Mouse (Mus musculus) limb, embryonic 12.5 days (tissue): ENCODE data around the gene Stx6. TPM values are rescaled to one million over a fixed set of nuclear protein-coding genes. Genes with fewer than 3 reads are reported as not detected.

ENCODE experiments used
- ATAC-seq: fragments of 200-750 bp; cut with Nextera tagmentation; 2 replicates; pipeline ENCODE4 v1.8.0; 2017; ENCODE audit warnings: low read depth, moderate TSS enrichment; ENCODE audit not compliant: insufficient number of reproducible peaks, insufficient read depth, low FRiP score, low TSS enrichment
- H3K27ac ChIP-seq: fragments of 300-500 bp; sonication (generic); 2 replicates; pipeline ENCODE4 v1.5.1; 2016; ENCODE audit warnings: mild to moderate bottlenecking, moderate library complexity
- H3K27me3 ChIP-seq: fragments of 300-500 bp; sonication (generic); 2 replicates; pipeline ENCODE4 v1.6.1; 2016; ENCODE audit warnings: mild to moderate bottlenecking, moderate library complexity
- H3K36me3 ChIP-seq: fragments of 300-500 bp; sonication (generic); 2 replicates; pipeline ENCODE4 v1.6.1; 2016; ENCODE audit warnings: mild to moderate bottlenecking, moderate library complexity
- H3K4me1 ChIP-seq: fragments of 300-500 bp; sonication (generic); replicated peaks from 2 replicates; pipeline ENCODE4 v1.6.1; 2016
- H3K4me2 ChIP-seq: fragments of 300-500 bp; sonication (generic); 2 replicates; pipeline ENCODE4 v1.6.1; 2016; ENCODE audit warnings: mild to moderate bottlenecking, moderate library complexity
- H3K4me3 ChIP-seq: fragments of 300-500 bp; sonication (generic); replicated peaks from 2 replicates; pipeline ENCODE4 v1.5.1; 2016; ENCODE audit warnings: mild to moderate bottlenecking
- H3K9ac ChIP-seq: fragments of 300-500 bp; sonication (generic); replicated peaks from 2 replicates; pipeline ENCODE4 v1.6.1; 2016; ENCODE audit warnings: mild to moderate bottlenecking, moderate library complexity
- H3K9me3 ChIP-seq: fragments of 300-500 bp; sonication (generic); 2 replicates; pipeline ENCODE4 v1.6.1; 2016; ENCODE audit warnings: mild to moderate bottlenecking, moderate library complexity
- WGBS: fragments of 180-500 bp; shearing (Covaris S2); methylation state at CpG from one replicate; pipeline ENCODE4 v1.1.7; 2016; 5-methylcytosine and 5-hydroxymethylcytosine counted together
- polyA plus RNA-seq: library from polyadenylated mRNA; unstranded; fragments of >200 nt; fragmentation: Nextera tagmentation; extraction: Ambion mirVana; gene quantifications from 2 replicates; pipeline ENCODE4 v1.2.1, GENCODE M21; 2016

Gene Stx6
- polyA plus RNA-seq, 1 experiment from 2014 or later, result 112 TPM

DNA sequence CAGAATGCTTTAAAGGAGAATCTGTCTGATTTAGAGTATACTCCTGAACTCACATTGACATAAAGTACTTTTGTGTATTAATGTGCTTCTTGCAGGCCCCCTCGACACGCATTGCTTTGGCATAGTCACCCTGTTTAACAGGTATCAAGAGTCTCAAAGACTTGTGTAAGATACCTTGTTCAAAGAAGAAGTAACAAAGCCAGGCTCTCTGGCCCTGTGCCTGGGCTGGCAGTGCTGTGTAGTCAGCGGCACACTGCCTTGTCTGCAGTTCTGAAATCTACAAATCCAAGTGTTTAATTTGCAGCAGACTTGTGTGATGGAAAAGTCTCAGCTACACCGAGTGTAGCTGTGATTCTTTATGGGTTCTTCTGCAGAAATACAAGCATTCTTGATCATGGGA, 38.2 kb downstream of the Stx6 start:
- Histone ChIP-seq H3K9ac (no peak overlapping the region), H3K4me2 (no peak overlapping the region), H3K9me3 (no peaks in the 10 kb centered on the region), H3K36me3 (peaks cover 92% of the 10 kb centered on the region), H3K4me1 (peaks cover 4% of the 10 kb centered on the region; the same call in 1 of the 2 replicates), H3K27ac (no peak overlapping the region), H3K27me3 (no peaks in the 10 kb centered on the region), H3K4me3 (no peak overlapping the region)
- WGBS, result 85% methylated on average over 4 of the region's 4 CpGs
- no peak for ATAC-seq

DNA sequence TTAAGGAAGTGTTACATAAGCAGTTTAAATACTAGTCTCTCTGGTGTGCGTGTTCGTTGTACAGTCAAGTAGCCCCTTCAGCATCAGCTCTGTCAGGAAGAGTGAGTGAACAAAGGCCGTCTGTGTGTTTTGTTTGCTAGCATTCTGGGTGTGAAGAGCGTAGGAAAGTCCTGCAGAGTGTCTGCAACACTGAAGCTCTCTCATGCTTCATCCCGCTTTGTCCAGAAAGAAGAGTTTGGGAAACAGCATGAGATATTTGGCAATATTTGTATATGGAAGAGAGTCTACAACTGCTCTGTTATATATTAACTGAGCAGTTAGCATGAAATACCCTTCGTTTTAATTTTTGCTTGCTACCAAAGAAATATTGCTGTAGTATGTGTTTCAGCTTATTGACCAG, 41.0 kb downstream of the Stx6 start:
- no peak for ATAC-seq
- Histone ChIP-seq H3K9ac (no peak overlapping the region), H3K27ac (no peak overlapping the region), H3K9me3 (no peaks in the 10 kb centered on the region), H3K27me3 (no peaks in the 10 kb centered on the region), H3K4me2 (no peak overlapping the region), H3K4me3 (no peak overlapping the region), H3K4me1 (peaks cover 17% of the 10 kb centered on the region), H3K36me3 (peaks cover 90% of the 10 kb centered on the region)
- WGBS, result 86% methylated on average over 6 of the region's 6 CpGs

DNA sequence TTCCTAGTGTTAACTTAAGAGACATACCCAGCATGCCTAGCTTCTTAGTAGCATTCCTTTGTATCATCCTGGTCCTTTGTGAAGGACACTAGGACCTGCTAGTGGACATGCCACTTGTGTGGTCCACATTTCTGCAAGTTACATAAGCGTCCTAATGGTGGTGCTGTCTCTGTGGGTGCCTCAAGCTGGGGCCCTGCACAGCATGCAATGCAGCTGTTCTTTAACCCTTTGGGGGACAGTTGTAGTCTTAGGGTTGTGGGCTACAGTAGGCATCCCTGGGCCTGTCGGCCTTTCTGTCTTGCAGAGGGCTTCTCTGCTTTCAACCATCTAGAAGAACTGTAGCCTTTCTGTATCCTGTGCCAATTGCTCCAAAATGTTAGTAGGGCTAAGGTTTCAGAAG, 42.5 kb downstream of the Stx6 start:
- Histone ChIP-seq H3K4me2 (no peak overlapping the region), H3K9me3 (no peaks in the 10 kb centered on the region), H3K27me3 (no peaks in the 10 kb centered on the region), H3K4me1 (peaks cover 32% of the 10 kb centered on the region), H3K9ac (no peak overlapping the region), H3K27ac (no peak overlapping the region), H3K36me3 (peaks cover 85% of the 10 kb centered on the region), H3K4me3 (no peak overlapping the region)
- no peak for ATAC-seq
- 45% methylated on average over 2 of the region's 2 CpGs for WGBS

DNA sequence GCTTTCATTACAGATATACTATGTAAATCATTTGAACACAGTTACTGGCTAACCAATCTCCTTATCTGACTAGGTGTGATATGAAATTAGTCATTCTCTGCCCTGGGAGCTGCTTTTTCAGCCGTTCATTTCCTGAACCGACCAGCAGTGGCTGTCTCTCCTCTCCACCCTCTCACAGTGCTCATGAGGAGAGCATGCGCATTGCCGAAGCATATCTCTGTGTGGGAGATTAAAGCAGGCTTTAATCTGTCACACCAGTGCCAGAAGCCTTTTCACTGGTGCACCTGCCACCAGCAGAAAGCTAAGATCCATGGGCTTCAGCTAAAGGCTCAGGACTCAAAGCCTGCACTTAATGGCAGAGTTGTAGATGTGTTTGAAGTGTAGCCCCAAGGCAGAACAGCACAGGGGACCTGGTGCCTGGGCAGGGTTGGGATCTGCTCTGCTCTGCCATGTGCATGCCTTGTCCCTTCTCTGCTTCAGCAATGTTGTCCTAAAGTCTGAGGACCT, 42.9 kb downstream of the Stx6 start:
- no peak for ATAC-seq
- Histone ChIP-seq H3K9ac (no peak overlapping the region), H3K9me3 (no peaks in the 10 kb centered on the region), H3K4me3 (no peak overlapping the region), H3K36me3 (peaks cover 88% of the 10 kb centered on the region), H3K4me1 (peaks cover 36% of the 10 kb centered on the region), H3K27ac (no peak overlapping the region), H3K27me3 (no peaks in the 10 kb centered on the region), H3K4me2 (no peak overlapping the region)
- 74% methylated on average over 4 of the region's 4 CpGs for WGBS

DNA sequence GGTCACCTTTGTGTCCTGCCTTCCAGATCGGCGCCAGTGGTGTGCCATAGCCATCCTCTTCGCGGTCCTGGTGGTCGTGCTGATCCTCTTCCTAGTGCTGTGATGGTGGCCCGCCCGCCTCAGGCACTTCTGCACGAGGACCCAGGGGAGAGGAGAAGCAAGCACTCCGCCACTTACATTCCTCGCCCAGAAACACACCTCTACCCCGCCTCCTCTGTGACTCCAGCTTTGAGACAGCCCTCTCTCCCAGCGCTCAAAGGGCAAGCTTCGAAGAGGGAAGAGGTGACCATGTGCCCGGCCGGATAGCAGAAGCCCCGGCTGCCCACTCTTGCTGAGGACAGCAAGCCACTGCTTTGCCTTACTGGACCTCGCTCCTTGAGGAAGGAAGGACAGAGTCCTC, 43.4 kb downstream of the Stx6 start:
- no peak for ATAC-seq
- peaks cover 39% of the 10 kb centered on the region for H3K4me1 ChIP-seq
- no peaks in the 10 kb centered on the region for H3K9me3 ChIP-seq
- H3K4me3 ChIP-seq, result no peak overlapping the region
- WGBS, result 77% methylated on average over 17 of the region's 17 CpGs
- H3K36me3 ChIP-seq, result peaks cover 88% of the 10 kb centered on the region
- no peak overlapping the region for H3K9ac ChIP-seq
- H3K27ac ChIP-seq, result no peak overlapping the region
- no peak overlapping the region for H3K4me2 ChIP-seq
- H3K27me3 ChIP-seq, result no peaks in the 10 kb centered on the region

DNA sequence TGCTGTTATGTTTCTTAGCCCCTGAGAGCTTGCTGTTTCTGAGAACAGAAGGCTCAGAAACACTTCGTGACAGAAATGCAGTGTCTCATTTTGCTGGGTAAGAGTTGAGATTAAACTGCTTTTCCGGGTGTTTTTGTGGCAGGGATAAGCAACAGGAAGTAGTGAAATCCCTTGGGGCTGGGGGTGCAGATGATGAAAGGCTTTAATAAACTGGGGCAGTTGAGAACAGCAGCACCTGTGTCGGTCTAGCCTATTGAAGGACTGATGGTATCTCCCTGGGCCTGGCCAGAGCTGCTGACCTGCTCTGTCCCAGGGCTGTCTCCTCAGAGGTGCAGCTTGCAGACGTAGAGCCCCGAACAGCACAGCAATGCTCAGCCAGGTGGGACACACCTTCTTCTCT, 44.0 kb downstream of the Stx6 start:
- Histone ChIP-seq H3K27ac (peak overlapping the region; percentile 14; the same call in 1 of the 2 replicates), H3K4me1 (peaks cover 39% of the 10 kb centered on the region), H3K9me3 (no peaks in the 10 kb centered on the region), H3K4me2 (no peak overlapping the region), H3K27me3 (no peaks in the 10 kb centered on the region), H3K36me3 (peaks cover 88% of the 10 kb centered on the region), H3K4me3 (no peak overlapping the region), H3K9ac (no peak overlapping the region)
- WGBS, result 66% methylated on average over 5 of the region's 5 CpGs
- no peak for ATAC-seq

DNA sequence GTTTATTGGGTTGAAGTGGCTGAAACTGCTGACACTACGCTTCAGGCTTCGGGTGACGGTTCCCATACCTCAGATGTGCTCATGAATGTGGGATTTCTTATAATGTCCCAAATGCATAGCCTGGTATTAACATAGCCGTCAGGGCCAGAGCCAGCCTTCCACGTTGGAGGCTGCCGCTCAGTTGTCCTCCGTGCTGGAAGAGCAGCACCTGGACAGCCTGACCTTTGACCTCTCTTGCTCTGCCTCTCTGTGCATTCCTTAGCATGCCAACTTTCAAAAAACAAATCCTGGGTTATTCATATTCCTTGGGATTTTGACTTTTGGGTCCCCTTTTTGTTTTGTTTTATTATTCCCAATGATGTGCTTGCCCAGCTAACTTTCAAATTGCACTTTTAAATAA, 44.6 kb downstream of the Stx6 start:
- Histone ChIP-seq H3K9ac (no peak overlapping the region), H3K4me2 (no peak overlapping the region), H3K36me3 (peaks cover 87% of the 10 kb centered on the region), H3K27ac (no peak overlapping the region), H3K4me1 (peaks cover 39% of the 10 kb centered on the region), H3K27me3 (no peaks in the 10 kb centered on the region), H3K9me3 (no peaks in the 10 kb centered on the region), H3K4me3 (no peak overlapping the region)
- 84% methylated on average over 7 of the region's 7 CpGs for WGBS
- ATAC-seq, result no peak

DNA sequence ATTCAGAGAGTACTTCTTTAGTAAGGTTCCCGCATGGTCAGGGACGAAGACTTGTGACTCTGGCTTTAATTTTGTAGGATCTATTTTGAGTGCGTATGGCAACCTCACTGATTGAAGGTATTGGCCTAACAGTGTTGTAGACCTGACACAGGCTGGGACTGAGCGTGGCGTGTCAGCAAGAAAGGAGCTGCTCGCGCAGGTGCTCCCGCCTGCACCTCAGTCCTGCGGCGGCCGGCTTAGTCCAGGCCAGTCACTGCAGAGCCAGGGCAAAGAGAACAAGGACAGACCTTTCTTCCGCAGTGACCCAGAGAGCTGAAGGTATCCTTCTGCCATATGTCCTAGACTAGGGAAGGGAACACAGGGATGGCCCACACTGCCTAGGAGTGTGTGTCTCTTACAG, 45.4 kb downstream of the Stx6 start:
- no peak overlapping the region for H3K4me3 ChIP-seq
- no peak overlapping the region for H3K4me2 ChIP-seq
- WGBS, result 93% methylated on average over 12 of the region's 12 CpGs

DNA sequence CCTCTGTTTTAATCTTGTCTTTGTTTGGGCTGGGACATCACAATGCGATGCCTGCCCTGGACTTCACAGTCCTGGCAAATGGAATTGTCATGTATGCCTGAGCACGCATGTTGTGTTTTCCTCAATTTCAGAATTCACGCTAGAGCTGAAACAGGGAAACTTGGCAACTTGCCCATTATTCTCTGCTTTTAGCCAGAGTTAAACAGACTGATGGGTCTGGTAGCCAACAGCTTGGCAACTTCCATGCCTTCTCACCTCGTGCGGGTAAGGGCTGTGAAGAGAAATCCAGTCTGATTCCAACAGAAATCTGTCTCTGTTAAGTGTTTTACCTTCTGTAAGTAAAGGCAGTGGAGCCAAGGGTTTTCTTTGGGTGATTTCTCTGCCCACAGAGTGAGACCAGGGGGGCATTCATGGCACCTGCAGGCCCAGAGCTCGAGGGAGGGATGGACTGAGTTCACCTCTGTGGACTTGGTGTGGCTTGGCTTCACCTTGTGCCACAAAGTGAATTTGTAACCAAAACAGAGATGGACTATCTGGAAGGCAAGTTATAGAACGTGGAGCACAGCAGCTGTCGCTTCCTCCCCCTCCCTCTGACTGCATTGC, 46.1 kb downstream of the Stx6 start:
- H3K27ac ChIP-seq, result peak overlapping the region; percentile 64
- no peak for ATAC-seq
- no peak overlapping the region for H3K4me3 ChIP-seq
- H3K4me1 ChIP-seq, result peaks cover 39% of the 10 kb centered on the region
- no peak overlapping the region for H3K9ac ChIP-seq
- no peaks in the 10 kb centered on the region for H3K9me3 ChIP-seq
- 81% methylated on average over 8 of the region's 8 CpGs for WGBS
- H3K27me3 ChIP-seq, result no peaks in the 10 kb centered on the region
- H3K4me2 ChIP-seq, result no peak overlapping the region
- peaks cover 72% of the 10 kb centered on the region for H3K36me3 ChIP-seq

More for the DNA sequence above, 45.4 kb downstream of the Stx6 start:
- Histone ChIP-seq H3K9ac (no peak overlapping the region), H3K9me3 (no peaks in the 10 kb centered on the region), H3K4me1 (peaks cover 39% of the 10 kb centered on the region), H3K36me3 (peaks cover 79% of the 10 kb centered on the region), H3K27ac (peak overlapping the region; percentile 64), H3K27me3 (no peaks in the 10 kb centered on the region)
- no peak; the same call in 1 of the 2 replicates for ATAC-seq

DNA sequence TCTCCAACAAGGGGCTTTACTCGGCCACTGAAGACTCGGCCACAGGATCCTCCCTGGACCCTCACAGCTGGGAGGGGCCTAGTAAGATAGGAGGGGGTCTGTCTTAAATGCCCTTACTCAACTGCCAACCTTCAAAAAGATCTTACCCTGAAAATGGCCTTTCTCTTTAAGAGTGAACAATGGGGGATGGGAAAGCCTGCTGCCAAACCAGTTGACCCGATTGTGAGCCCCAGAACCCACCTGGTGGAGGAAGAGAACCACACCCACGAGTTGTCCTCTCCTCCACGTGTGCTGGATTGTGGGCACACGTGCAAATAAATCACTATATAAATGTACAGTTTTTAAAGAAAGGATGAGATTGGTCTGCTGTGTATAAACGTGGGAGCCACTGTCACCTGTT, 46.8 kb downstream of the Stx6 start:
- Histone ChIP-seq H3K9ac (no peak overlapping the region), H3K4me2 (no peak overlapping the region), H3K27ac (peak overlapping the region; percentile 64; the same call in 1 of the 2 replicates), H3K27me3 (no peaks in the 10 kb centered on the region), H3K4me3 (no peak overlapping the region), H3K9me3 (no peaks in the 10 kb centered on the region), H3K4me1 (peaks cover 43% of the 10 kb centered on the region), H3K36me3 (peaks cover 65% of the 10 kb centered on the region)
- ATAC-seq, result no peak
- 57% methylated on average over 7 of the region's 7 CpGs for WGBS

DNA sequence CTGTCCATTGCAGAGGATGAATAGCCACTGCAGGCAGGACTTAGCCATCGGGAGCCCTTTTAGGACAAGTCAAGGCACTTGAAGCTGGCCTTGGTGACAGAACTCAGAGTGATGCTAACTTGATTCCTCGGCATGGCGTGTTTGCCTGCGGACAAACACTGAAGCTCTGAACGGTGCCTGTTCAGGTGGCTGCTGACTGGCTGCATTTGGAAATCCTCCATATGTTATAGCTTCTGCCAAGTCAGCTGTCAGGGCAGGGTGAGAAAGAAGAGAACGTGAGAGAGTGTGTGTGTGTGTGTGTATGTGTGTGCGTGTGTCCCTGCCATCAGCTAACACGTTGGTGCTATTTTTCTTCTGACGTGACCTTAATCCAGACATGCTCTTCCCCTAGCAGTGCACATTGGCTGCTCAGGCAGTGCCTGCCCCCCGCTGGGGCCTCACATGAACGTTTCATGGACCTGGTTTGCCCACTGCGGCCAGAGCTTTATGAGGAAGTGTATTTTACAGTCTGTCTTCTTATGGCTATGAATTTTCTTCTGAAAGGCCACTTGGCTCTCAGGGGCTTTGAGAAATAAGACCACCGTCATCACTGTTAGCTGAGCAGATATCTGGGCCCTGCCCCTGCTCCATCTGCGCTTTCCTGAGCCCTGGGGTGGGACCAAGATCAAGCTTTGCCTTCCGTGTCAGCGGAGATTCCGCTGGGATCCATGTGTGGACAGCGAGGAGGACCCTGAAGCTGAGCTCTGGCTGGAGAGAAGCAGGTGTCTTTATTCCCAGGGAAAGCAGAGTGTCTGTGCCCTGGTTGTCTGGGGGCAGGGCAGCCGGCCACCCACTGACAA, 47.5 kb downstream of the Stx6 start:
- Histone ChIP-seq H3K9ac (no peak overlapping the region), H3K4me3 (no peak overlapping the region), H3K4me1 (peaks cover 51% of the 10 kb centered on the region), H3K27me3 (no peaks in the 10 kb centered on the region), H3K36me3 (peaks cover 58% of the 10 kb centered on the region), H3K27ac (peak overlapping the region; percentile 64), H3K4me2 (no peak overlapping the region), H3K9me3 (no peaks in the 10 kb centered on the region)
- 65% methylated on average over 19 of the region's 19 CpGs for WGBS
- no peak for ATAC-seq
